Mouse (Mus musculus): Measurements from ENCODE around the gene Supt3.

- TF ChIP-seq CTCF (IDR thresholded peaks at IDR 0.05; ENCODE audit: control insufficient read depth, insufficient read depth, low read length), result no peak
- no peak for TF ChIP-seq POLR2A (IDR thresholded peaks at IDR 0.05; ENCODE audit: borderline replicate concordance, control insufficient read depth, low read depth, low read length)
Measured at GRCm38 (mm10) chr17:45153721-45154120, 376.8 kb downstream of the Supt3 start.
